Mouse (Mus musculus): ENCODE data around the gene Als2cl. TPM values are rescaled to one million over a fixed set of nuclear protein-coding genes. Genes with fewer than 3 reads are reported as not detected.

Gene Als2cl
- polyA plus RNA-seq (2012; rRNA removed) (7.3 and 7.4 TPM in 2 replicates), polyA plus RNA-seq (2014; fragmentation: Nextera tagmentation; extraction: Ambion mirVana) (1.6 and 1.9 TPM in 2 replicates)

DNA sequence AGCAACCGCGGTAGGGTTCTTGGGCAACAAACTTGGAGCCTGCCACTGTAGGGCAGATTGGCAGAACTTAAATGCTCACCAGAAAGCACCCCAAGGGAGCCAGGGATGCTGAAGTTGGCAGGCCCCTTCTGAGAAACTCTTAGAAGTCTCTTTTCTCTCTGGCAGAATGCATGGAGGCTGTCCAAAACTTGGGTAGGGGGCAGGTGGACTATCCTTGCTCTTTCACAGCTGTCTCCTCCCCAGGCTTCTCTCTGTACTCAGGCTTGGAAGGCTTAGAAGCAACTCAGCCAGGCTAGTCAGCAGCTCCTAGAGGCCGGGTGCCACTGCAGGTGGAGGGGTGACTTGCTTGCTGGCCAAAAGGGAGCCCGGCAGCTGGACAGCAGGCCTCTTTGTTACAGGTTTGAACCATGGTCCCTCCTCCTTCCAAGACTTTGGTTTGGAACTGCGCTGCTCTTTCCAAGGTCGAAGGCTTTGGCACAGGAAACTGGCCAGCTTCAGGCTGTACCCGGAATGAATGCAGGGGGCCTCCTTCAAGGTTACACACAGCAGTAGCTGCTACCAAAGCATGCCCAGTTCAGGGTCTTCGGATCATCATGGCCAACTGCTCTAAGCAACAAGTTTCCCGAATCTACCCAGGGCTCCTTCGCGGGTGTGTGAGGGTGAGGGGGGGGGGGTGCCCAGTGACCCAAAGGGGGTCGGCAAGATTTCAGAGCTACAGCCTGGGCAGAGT is at the start of gene Als2cl:
TSS of gene Als2cl (plus strand) at position 680 of the 730 bp plus-strand sequence.
- Histone ChIP-seq H3K9ac (ENCODE audit: low read depth, low read length, severe bottlenecking) (peak within 1 kb of the TSS; percentile 57), H3K9me3 (ENCODE audit: control insufficient read depth, low read length) (no peaks in the 10 kb centered on the region), H3K36me3 (ENCODE audit: control insufficient read depth, insufficient read depth, low read length) (no peaks in the 10 kb centered on the region), H3K4me2 (replicated peaks; ENCODE audit: low read depth, low read length, severe bottlenecking) (peak within 1 kb of the TSS; percentile 93), H3K4me3 (replicated peaks; ENCODE audit: low read length) (peak within 1 kb of the TSS; percentile 58), H3K27ac (replicated peaks; ENCODE audit: low read depth, low read length) (no peak within 1 kb of the TSS), H3K27me3 (ENCODE audit: control insufficient read depth, insufficient read depth, low read length) (peaks cover 12% of the 10 kb centered on the region; the same call in 1 of the 2 replicates), H3K4me1 (ENCODE audit: control insufficient read depth, insufficient read depth, low read length) (peaks cover 18% of the 10 kb centered on the region)
- 0 out of 2 replicates have a peak, but pooled peaks have one; percentile 3 for ATAC-seq (ENCODE audit: low FRiP score, low read depth)
- TF ChIP-seq POLR2A (IDR thresholded peaks at IDR 0.05; ENCODE audit: borderline replicate concordance, extremely low read depth, insufficient read depth, insufficient read length) = no peak
- WGBS = 11% methylated on average over 12 of the region's 12 CpGs
- no peak for DNase-seq (ENCODE audit: low spot score)

DNA sequence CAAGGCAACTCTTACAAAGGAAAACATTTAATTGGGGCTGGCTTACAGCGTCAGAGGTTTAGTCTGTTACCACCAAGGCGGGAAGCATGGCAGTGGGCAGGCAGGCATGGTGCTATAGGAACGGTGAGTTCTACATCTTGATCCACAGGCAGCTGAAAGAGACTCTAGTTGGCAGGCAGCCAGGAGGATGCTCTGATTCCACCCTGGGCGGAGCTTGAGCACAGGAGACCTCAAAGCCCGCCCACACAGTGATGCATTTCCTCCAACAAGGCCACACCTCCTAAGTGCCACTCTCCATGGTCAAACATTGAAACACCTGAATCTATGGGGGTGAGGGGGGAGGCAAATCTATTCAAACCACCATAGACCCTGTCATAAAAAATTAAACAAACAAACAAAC is 46.6 kb upstream of the Als2cl start:
- WGBS = 78% methylated on average over 5 of the region's 5 CpGs
- H3K27me3 ChIP-seq (ENCODE audit: control insufficient read depth, insufficient read depth, low read length) = no peaks in the 10 kb centered on the region
- DNase-seq (ENCODE audit: low spot score) = peak; percentile 13
- H3K9me3 ChIP-seq (ENCODE audit: control insufficient read depth, low read length) = no peaks in the 10 kb centered on the region
- no peak overlapping the region for H3K27ac ChIP-seq (replicated peaks; ENCODE audit: low read depth, low read length)
- no peak for TF ChIP-seq POLR2A (IDR thresholded peaks at IDR 0.05; ENCODE audit: borderline replicate concordance, extremely low read depth, insufficient read depth, insufficient read length)
- H3K4me1 ChIP-seq (ENCODE audit: control insufficient read depth, insufficient read depth, low read length) = no peaks in the 10 kb centered on the region
- H3K4me3 ChIP-seq (replicated peaks; ENCODE audit: low read length) = no peak overlapping the region
- ATAC-seq (ENCODE audit: low FRiP score, low read depth) = no peak
- no peak overlapping the region for H3K9ac ChIP-seq (ENCODE audit: low read depth, low read length, severe bottlenecking)
- H3K36me3 ChIP-seq (ENCODE audit: control insufficient read depth, insufficient read depth, low read length) = no peaks in the 10 kb centered on the region
- no peak overlapping the region for H3K4me2 ChIP-seq (replicated peaks; ENCODE audit: low read depth, low read length, severe bottlenecking)

DNA sequence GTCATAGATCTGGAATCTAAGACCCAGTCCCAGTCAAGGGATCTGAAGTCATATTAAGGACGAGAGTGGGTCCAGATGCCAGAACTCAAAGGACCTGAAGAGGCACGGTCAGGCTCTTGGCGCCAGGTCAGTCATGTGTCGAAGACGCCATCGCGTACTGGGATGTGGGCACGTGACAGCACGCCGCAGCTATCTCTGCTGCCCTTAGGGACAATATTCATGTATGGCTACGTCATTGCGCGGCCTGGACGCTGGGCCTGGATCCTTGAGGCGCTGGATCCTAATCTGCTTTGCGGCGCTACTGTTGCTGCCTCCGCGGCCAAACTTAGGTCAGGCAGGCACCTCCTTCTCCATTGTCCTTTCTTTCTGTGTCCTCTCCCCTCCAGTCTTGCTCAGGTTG is 45.3 kb upstream of the Als2cl start, which contains the start of gene Prss45:
TSS of gene Prss45 (plus strand) at position 178 of the 400 bp plus-strand sequence.
- no peak within 1 kb of the TSS for H3K4me3 ChIP-seq (replicated peaks; ENCODE audit: low read length)
- no peak within 1 kb of the TSS for H3K9ac ChIP-seq (ENCODE audit: low read depth, low read length, severe bottlenecking)
- H3K4me2 ChIP-seq (replicated peaks; ENCODE audit: low read depth, low read length, severe bottlenecking) = no peak within 1 kb of the TSS
- H3K27ac ChIP-seq (replicated peaks; ENCODE audit: low read depth, low read length) = no peak within 1 kb of the TSS
- H3K9me3 ChIP-seq (ENCODE audit: control insufficient read depth, low read length) = no peaks in the 10 kb centered on the region
- no peak for TF ChIP-seq POLR2A (IDR thresholded peaks at IDR 0.05; ENCODE audit: borderline replicate concordance, extremely low read depth, insufficient read depth, insufficient read length)
- H3K27me3 ChIP-seq (ENCODE audit: control insufficient read depth, insufficient read depth, low read length) = no peaks in the 10 kb centered on the region
- no peak for ATAC-seq (ENCODE audit: low FRiP score, low read depth)
- WGBS = 79% methylated on average over 19 of the region's 19 CpGs
- H3K4me1 ChIP-seq (ENCODE audit: control insufficient read depth, insufficient read depth, low read length) = no peaks in the 10 kb centered on the region
- H3K36me3 ChIP-seq (ENCODE audit: control insufficient read depth, insufficient read depth, low read length) = no peaks in the 10 kb centered on the region
- no peak for DNase-seq (ENCODE audit: low spot score)

DNA sequence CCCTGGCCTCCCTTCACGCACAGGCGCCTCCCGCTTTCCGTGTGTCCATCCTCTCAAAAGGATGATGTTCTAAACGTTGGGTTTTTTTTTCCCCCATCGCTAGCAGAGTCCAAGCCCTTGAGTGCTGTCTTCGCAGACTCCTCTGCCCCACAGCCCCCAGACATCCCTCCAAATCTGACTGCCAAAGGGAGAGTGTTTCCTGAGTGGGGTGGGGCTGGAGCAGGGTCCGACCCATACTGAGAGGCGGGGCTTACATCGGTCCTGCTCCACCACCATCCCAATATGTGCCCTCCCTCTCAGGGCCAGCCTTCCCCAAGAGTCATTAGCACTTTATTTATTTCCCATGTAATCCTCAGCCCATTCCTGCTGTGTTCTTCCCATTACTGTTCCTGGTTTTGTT is 44.7 kb upstream of the Als2cl start:
- no peak overlapping the region for H3K4me2 ChIP-seq (replicated peaks; ENCODE audit: low read depth, low read length, severe bottlenecking)
- 38% methylated on average over 10 of the region's 10 CpGs for WGBS

DNA sequence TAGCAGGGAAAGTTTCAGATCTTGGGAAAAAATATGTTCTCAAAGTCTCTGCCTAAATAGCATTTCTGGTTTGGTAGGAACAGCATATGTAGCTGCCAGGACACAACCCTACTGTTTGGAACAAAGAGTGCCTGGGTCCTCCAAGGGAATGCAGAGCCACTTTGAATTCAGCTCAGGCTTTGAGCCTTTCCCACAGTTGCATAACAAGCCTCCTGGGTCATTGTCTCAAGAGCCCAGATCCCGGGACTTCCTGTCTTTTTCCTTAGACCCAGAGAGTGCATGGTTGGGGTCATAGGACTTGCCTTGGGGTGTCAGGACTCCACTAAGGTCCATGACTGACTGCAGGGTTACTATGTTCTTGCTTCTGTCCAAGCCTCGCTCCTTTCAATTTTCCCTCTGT is 43.6 kb upstream of the Als2cl start:
- Histone ChIP-seq H3K27ac (replicated peaks; ENCODE audit: low read depth, low read length) (no peak overlapping the region), H3K4me1 (ENCODE audit: control insufficient read depth, insufficient read depth, low read length) (no peaks in the 10 kb centered on the region), H3K9ac (ENCODE audit: low read depth, low read length, severe bottlenecking) (no peak overlapping the region), H3K27me3 (ENCODE audit: control insufficient read depth, insufficient read depth, low read length) (no peaks in the 10 kb centered on the region), H3K4me2 (replicated peaks; ENCODE audit: low read depth, low read length, severe bottlenecking) (no peak overlapping the region), H3K9me3 (ENCODE audit: control insufficient read depth, low read length) (no peaks in the 10 kb centered on the region), H3K36me3 (ENCODE audit: control insufficient read depth, insufficient read depth, low read length) (no peaks in the 10 kb centered on the region), H3K4me3 (replicated peaks; ENCODE audit: low read length) (no peak overlapping the region)
- TF ChIP-seq POLR2A (IDR thresholded peaks at IDR 0.05; ENCODE audit: borderline replicate concordance, extremely low read depth, insufficient read depth, insufficient read length) = no peak
- 49% methylated on average over 2 of the region's 2 CpGs for WGBS
- no peak for DNase-seq (ENCODE audit: low spot score)
- no peak for ATAC-seq (ENCODE audit: low FRiP score, low read depth)

More for the DNA sequence above, 44.7 kb upstream of the Als2cl start:
- no peak for TF ChIP-seq POLR2A (IDR thresholded peaks at IDR 0.05; ENCODE audit: borderline replicate concordance, extremely low read depth, insufficient read depth, insufficient read length)
- Histone ChIP-seq H3K36me3 (ENCODE audit: control insufficient read depth, insufficient read depth, low read length) (no peaks in the 10 kb centered on the region), H3K9ac (ENCODE audit: low read depth, low read length, severe bottlenecking) (no peak overlapping the region), H3K27me3 (ENCODE audit: control insufficient read depth, insufficient read depth, low read length) (no peaks in the 10 kb centered on the region), H3K27ac (replicated peaks; ENCODE audit: low read depth, low read length) (no peak overlapping the region), H3K4me1 (ENCODE audit: control insufficient read depth, insufficient read depth, low read length) (no peaks in the 10 kb centered on the region), H3K4me3 (replicated peaks; ENCODE audit: low read length) (no peak overlapping the region), H3K9me3 (ENCODE audit: control insufficient read depth, low read length) (no peaks in the 10 kb centered on the region)
- no peak for DNase-seq (ENCODE audit: low spot score)
- no peak for ATAC-seq (ENCODE audit: low FRiP score, low read depth)

All from limb, embryonic 14.5 days (tissue).